Mouse (Mus musculus): Measurements from ENCODE around the gene Arnt. TPM values are rescaled to one million over a fixed set of nuclear protein-coding genes. Genes with fewer than 3 reads are reported as not detected.

Arnt gene
- 19.5 and 20.7 TPM in 2 replicates for polyA plus RNA-seq (2012; rRNA removed)

- peak; percentile 85 to 91 for DNase-seq (ENCODE audit: low read depth in 1 of 2, low spot score in 2 of 2)
- TF ChIP-seq POLR2A (IDR thresholded peaks at IDR 0.05; ENCODE audit: low read depth, low read length) (peak; percentile 13; the same call in 1 of the 2 replicates), CTCF (IDR thresholded peaks at IDR 0.05; ENCODE audit: extremely low read depth, insufficient read depth, insufficient read length, insufficient replicate concordance) (no peak)
- no peaks in the 10 kb centered on the region; the same call in 1 of the 2 replicates for H3K4me1 ChIP-seq (ENCODE audit: control insufficient read depth, insufficient read depth, insufficient read length)
- under 1% methylated on average over 47 of the region's 47 CpGs for WGBS
- H3K36me3 ChIP-seq (ENCODE audit: control insufficient read depth, insufficient read depth, low read length), result 0 out of 2 replicates have a peak, but pooled peaks cover 2% of the 10 kb centered on the region
- H3K27me3 ChIP-seq (ENCODE audit: control insufficient read depth, insufficient read depth, low read length), result no peaks in the 10 kb centered on the region; the same call in 1 of the 2 replicates
- peak within 1 kb of the TSS; percentile 83 for H3K27ac ChIP-seq (ENCODE audit: insufficient read depth, low read length)
- peak within 1 kb of the TSS; percentile 94 for H3K4me3 ChIP-seq (ENCODE audit: extremely low read depth, insufficient read depth, insufficient read length)
These were observed at the start of gene Arnt for GRCm38 (mm10) chr3:95434136-95434982. Arnt (plus strand) TSS chr3:95434388.

GRCm38 (mm10) chr3:95385401-95386075 is 48.6 kb upstream of the Arnt start:
- WGBS, result 50% methylated on average over 5 of the region's 5 CpGs
- H3K27me3 ChIP-seq (ENCODE audit: control insufficient read depth, insufficient read depth, low read length), result no peaks in the 10 kb centered on the region
- no peak for TF ChIP-seq CTCF (IDR thresholded peaks at IDR 0.05; ENCODE audit: extremely low read depth, insufficient read depth, insufficient read length, insufficient replicate concordance)
- TF ChIP-seq POLR2A (IDR thresholded peaks at IDR 0.05; ENCODE audit: low read depth, low read length), result no peak
- no peaks in the 10 kb centered on the region for H3K4me1 ChIP-seq (ENCODE audit: control insufficient read depth, insufficient read depth, insufficient read length)
- H3K4me3 ChIP-seq (ENCODE audit: extremely low read depth, insufficient read depth, insufficient read length), result no peak overlapping the region
- no peaks in the 10 kb centered on the region for H3K36me3 ChIP-seq (ENCODE audit: control insufficient read depth, insufficient read depth, low read length)
- no peak overlapping the region for H3K27ac ChIP-seq (ENCODE audit: insufficient read depth, low read length)
- peak in 1 of 2 experiments; percentile 18 for DNase-seq (ENCODE audit: low read depth in 1 of 2, low spot score in 2 of 2)

- Histone ChIP-seq H3K4me3 (ENCODE audit: extremely low read depth, insufficient read depth, insufficient read length) (no peak overlapping the region), H3K4me1 (ENCODE audit: control insufficient read depth, insufficient read depth, insufficient read length) (no peaks in the 10 kb centered on the region), H3K27me3 (ENCODE audit: control insufficient read depth, insufficient read depth, low read length) (no peaks in the 10 kb centered on the region), H3K27ac (ENCODE audit: insufficient read depth, low read length) (no peak overlapping the region), H3K36me3 (ENCODE audit: control insufficient read depth, insufficient read depth, low read length) (no peaks in the 10 kb centered on the region)
- 67% methylated on average over 4 of the region's 4 CpGs for WGBS
- peak; percentile 1 to 4 for DNase-seq (ENCODE audit: low read depth in 1 of 2, low spot score in 2 of 2)
- TF ChIP-seq CTCF (IDR thresholded peaks at IDR 0.05; ENCODE audit: extremely low read depth, insufficient read depth, insufficient read length, insufficient replicate concordance) (no peak), POLR2A (IDR thresholded peaks at IDR 0.05; ENCODE audit: low read depth, low read length) (no peak)
These were observed 39.8 kb upstream of the Arnt start for GRCm38 (mm10) chr3:95394385-95394784.

- no peaks in the 10 kb centered on the region for H3K27me3 ChIP-seq (ENCODE audit: control insufficient read depth, insufficient read depth, low read length)
- TF ChIP-seq CTCF (IDR thresholded peaks at IDR 0.05; ENCODE audit: extremely low read depth, insufficient read depth, insufficient read length, insufficient replicate concordance), result no peak
- no peak for TF ChIP-seq POLR2A (IDR thresholded peaks at IDR 0.05; ENCODE audit: low read depth, low read length)
- H3K4me3 ChIP-seq (ENCODE audit: extremely low read depth, insufficient read depth, insufficient read length), result no peak within 1 kb of the TSS
- H3K36me3 ChIP-seq (ENCODE audit: control insufficient read depth, insufficient read depth, low read length), result no peaks in the 10 kb centered on the region
- H3K4me1 ChIP-seq (ENCODE audit: control insufficient read depth, insufficient read depth, insufficient read length), result no peaks in the 10 kb centered on the region
- no peak for DNase-seq (ENCODE audit: low read depth in 1 of 2, low spot score in 2 of 2)
- WGBS, result 93% methylated on average over 3 of the region's 3 CpGs
- H3K27ac ChIP-seq (ENCODE audit: insufficient read depth, low read length), result no peak within 1 kb of the TSS
These were observed 31.4 kb upstream of the Arnt start, which contains the start of gene 4930558C23Rik for GRCm38 (mm10) chr3:95402741-95403140. 4930558C23Rik (minus strand) TSS chr3:95402841.

GRCm38 (mm10) chr3:95407728-95408127 is 26.5 kb upstream of the Arnt start:
- Histone ChIP-seq H3K36me3 (ENCODE audit: control insufficient read depth, insufficient read depth, low read length) (no peaks in the 10 kb centered on the region), H3K4me1 (ENCODE audit: control insufficient read depth, insufficient read depth, insufficient read length) (no peaks in the 10 kb centered on the region), H3K27me3 (ENCODE audit: control insufficient read depth, insufficient read depth, low read length) (no peaks in the 10 kb centered on the region), H3K4me3 (ENCODE audit: extremely low read depth, insufficient read depth, insufficient read length) (no peak overlapping the region), H3K27ac (ENCODE audit: insufficient read depth, low read length) (no peak overlapping the region)
- TF ChIP-seq POLR2A (IDR thresholded peaks at IDR 0.05; ENCODE audit: low read depth, low read length), result no peak
- TF ChIP-seq CTCF (IDR thresholded peaks at IDR 0.05; ENCODE audit: extremely low read depth, insufficient read depth, insufficient read length, insufficient replicate concordance), result no peak
- no peak for DNase-seq (ENCODE audit: low read depth in 1 of 2, low spot score in 2 of 2)
- WGBS, result 60% methylated on average over 1 of the region's 1 CpGs

GRCm38 (mm10) chr3:95408852-95409251 is 25.3 kb upstream of the Arnt start:
- TF ChIP-seq CTCF (IDR thresholded peaks at IDR 0.05; ENCODE audit: extremely low read depth, insufficient read depth, insufficient read length, insufficient replicate concordance), result no peak
- TF ChIP-seq POLR2A (IDR thresholded peaks at IDR 0.05; ENCODE audit: low read depth, low read length), result no peak
- no peak for DNase-seq (ENCODE audit: low read depth in 1 of 2, low spot score in 2 of 2)
- H3K4me3 ChIP-seq (ENCODE audit: extremely low read depth, insufficient read depth, insufficient read length), result no peak overlapping the region
- no peaks in the 10 kb centered on the region for H3K4me1 ChIP-seq (ENCODE audit: control insufficient read depth, insufficient read depth, insufficient read length)
- no peaks in the 10 kb centered on the region for H3K36me3 ChIP-seq (ENCODE audit: control insufficient read depth, insufficient read depth, low read length)
- H3K27me3 ChIP-seq (ENCODE audit: control insufficient read depth, insufficient read depth, low read length), result no peaks in the 10 kb centered on the region
- WGBS, result 90% methylated on average over 2 of the region's 2 CpGs
- no peak overlapping the region for H3K27ac ChIP-seq (ENCODE audit: insufficient read depth, low read length)

Data from spleen, adult 2 months (tissue).